ENCODE assay signal across 19 mouse cellular contexts in genomic region chr5:39040467-39040866, GRCm38 (mm10).
DNase-seq lines count a peak whose midpoint lies in the region; ATAC-seq lines count a peak whose summit lies in the region.
"Had no signal": no experiment of that assay in that cellular context is flagged by ENCODE, and none has a peak within 500 bp of the region (broad histone marks: within the 10 kb centered on the region; RNA-seq: fewer than 3 reads in every experiment).

No protein-coding gene starts in this region.

- H3K9me3 ChIP-seq in stomach, embryonic 14.5 days (ENCODE audit: control insufficient read depth, low read depth, low read length) = no peaks in the 10 kb centered on the region
- no peaks in the 10 kb centered on the region for H3K9me3 ChIP-seq in stomach, embryonic 15.5 days
- H3K9me3 ChIP-seq: embryonic facial prominence, embryonic 10.5 days; embryonic facial prominence, embryonic 12.5 days; forebrain, embryonic 13.5 days; forebrain, embryonic 15.5 days had no signal

- H3K4me1 ChIP-seq in stomach, embryonic 14.5 days (ENCODE audit: control insufficient read depth, insufficient read depth, low read length) = no peaks in the 10 kb centered on the region
- no peaks in the 10 kb centered on the region for H3K4me1 ChIP-seq in stomach, embryonic 15.5 days
- H3K4me1 ChIP-seq: embryonic facial prominence, embryonic 10.5 days; embryonic facial prominence, embryonic 12.5 days; forebrain, embryonic 13.5 days; forebrain, embryonic 15.5 days had no signal

- H3K27ac ChIP-seq in stomach, embryonic 14.5 days (ENCODE audit: low read length) = no peak overlapping the region
- no peak overlapping the region for H3K27ac ChIP-seq in stomach, embryonic 15.5 days
- H3K27ac ChIP-seq: embryonic facial prominence, embryonic 10.5 days; embryonic facial prominence, embryonic 12.5 days; forebrain, embryonic 13.5 days; forebrain, embryonic 15.5 days had no signal

- H3K9ac ChIP-seq in stomach, embryonic 14.5 days (replicated peaks; ENCODE audit: low read depth, low read length) = no peak overlapping the region
- H3K9ac ChIP-seq in stomach, embryonic 15.5 days = no peak overlapping the region
- H3K9ac ChIP-seq: embryonic facial prominence, embryonic 12.5 days; forebrain, embryonic 13.5 days; forebrain, embryonic 15.5 days; forebrain, postnatal 0 days had no signal

- peak; percentile 4 for DNase-seq in adrenal gland, postnatal 14 days
- no peak for DNase-seq in adrenal gland, postnatal 25 days
- no peak for DNase-seq in gastrocnemius, adult 18-20 months (ENCODE audit: low spot score)
- no peak for DNase-seq in Muller cell, postnatal 12 days (ENCODE audit: inconsistent ontology term)
- DNase-seq: adrenal gland, postnatal 36 days; cerebellum, adult 11-12 months; cerebellum, adult 2 months; cerebellum, adult 9-10 months; cerebellum, postnatal 10 days; cerebellum, postnatal 25 days; forebrain, postnatal 0 days had no signal

- no peak overlapping the region for H3K4me2 ChIP-seq in stomach, embryonic 14.5 days (replicated peaks; ENCODE audit: low read depth, low read length)
- H3K4me2 ChIP-seq in stomach, embryonic 15.5 days = no peak overlapping the region
- H3K4me2 ChIP-seq: embryonic facial prominence, embryonic 12.5 days; forebrain, embryonic 13.5 days; forebrain, embryonic 15.5 days had no signal

- H3K36me3 ChIP-seq in stomach, embryonic 14.5 days (ENCODE audit: control insufficient read depth, insufficient read depth, low read length) = no peaks in the 10 kb centered on the region
- no peaks in the 10 kb centered on the region for H3K36me3 ChIP-seq in stomach, embryonic 15.5 days
- H3K36me3 ChIP-seq: embryonic facial prominence, embryonic 10.5 days; embryonic facial prominence, embryonic 12.5 days; forebrain, embryonic 15.5 days had no signal

- ATAC-seq in stomach, embryonic 14.5 days (ENCODE audit: insufficient number of reproducible peaks, insufficient read depth, low FRiP score, low read depth) = 0 out of 2 replicates have a peak, but pooled peaks have one; percentile 46
- ATAC-seq in stomach, embryonic 15.5 days (ENCODE audit: insufficient read depth, low FRiP score, low read depth) = 0 out of 2 replicates have a peak, but pooled peaks have one; percentile 53
- ATAC-seq: activated CD4-positive, CD25-positive, alpha-beta regulatory T cell, adult 4 months; forebrain, embryonic 13.5 days; forebrain, embryonic 15.5 days; forebrain, postnatal 0 days; Patski had no signal

- 65% methylated on average over 2 of the region's 2 CpGs for WGBS in stomach, embryonic 14.5 days
- 66% methylated on average over 2 of the region's 2 CpGs for WGBS in stomach, embryonic 15.5 days

- no peak overlapping the region for H3K4me3 ChIP-seq in stomach, embryonic 14.5 days (ENCODE audit: low read depth, low read length)
- H3K4me3 ChIP-seq in stomach, embryonic 15.5 days (replicated peaks) = no peak overlapping the region
- H3K4me3 ChIP-seq: embryonic facial prominence, embryonic 10.5 days; embryonic facial prominence, embryonic 12.5 days; forebrain, embryonic 13.5 days; forebrain, embryonic 15.5 days had no signal

- H3K27me3 ChIP-seq in stomach, embryonic 14.5 days (ENCODE audit: control insufficient read depth, insufficient read depth, low read length) = no peaks in the 10 kb centered on the region
- no peaks in the 10 kb centered on the region for H3K27me3 ChIP-seq in stomach, embryonic 15.5 days (replicated peaks)
- H3K27me3 ChIP-seq: embryonic facial prominence, embryonic 12.5 days; forebrain, embryonic 13.5 days; forebrain, embryonic 15.5 days; Patski had no signal
